Mouse (Mus musculus): ENCODE measurements at regions not wholly inside any gene's neighbourhood (a gene's known extent, or its start where the extent isn't known, plus 50 kb on each side); places are given as distances from the start of the nearest gene placed in this dataset.

DNA sequence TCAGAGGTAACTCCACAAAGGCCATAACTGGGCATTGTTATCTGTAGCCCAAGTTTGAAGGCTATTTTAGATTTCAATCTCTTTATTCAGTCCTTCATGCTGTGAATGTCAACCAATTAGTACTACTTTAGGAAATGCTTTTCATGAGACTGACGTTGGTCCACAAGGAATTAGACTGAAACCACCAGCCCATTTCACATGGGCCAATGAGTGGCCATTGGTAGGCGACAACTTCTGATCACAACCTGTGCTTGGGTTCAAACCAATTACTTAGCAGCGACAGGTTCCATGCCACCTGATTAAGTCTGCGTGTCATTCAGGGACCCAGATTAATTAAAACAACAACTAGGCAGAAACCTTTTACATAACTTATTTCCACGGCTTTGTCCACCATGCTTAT is 126.9 kb upstream of the Tenm3 start:
- no peak overlapping the region for H3K4me2 ChIP-seq
- no peaks in the 10 kb centered on the region for H3K9me3 ChIP-seq (replicated peaks)
- no peak overlapping the region for H3K4me3 ChIP-seq
- peaks cover 16% of the 10 kb centered on the region for H3K27me3 ChIP-seq
- H3K27ac ChIP-seq, result no peak overlapping the region
- H3K4me1 ChIP-seq, result peaks cover 16% of the 10 kb centered on the region
- H3K9ac ChIP-seq, result no peak overlapping the region
- 14% methylated on average over 5 of the region's 5 CpGs for WGBS
- no peaks in the 10 kb centered on the region for H3K36me3 ChIP-seq (ENCODE audit: poor library complexity, severe bottlenecking)
- ATAC-seq, result no peak

DNA sequence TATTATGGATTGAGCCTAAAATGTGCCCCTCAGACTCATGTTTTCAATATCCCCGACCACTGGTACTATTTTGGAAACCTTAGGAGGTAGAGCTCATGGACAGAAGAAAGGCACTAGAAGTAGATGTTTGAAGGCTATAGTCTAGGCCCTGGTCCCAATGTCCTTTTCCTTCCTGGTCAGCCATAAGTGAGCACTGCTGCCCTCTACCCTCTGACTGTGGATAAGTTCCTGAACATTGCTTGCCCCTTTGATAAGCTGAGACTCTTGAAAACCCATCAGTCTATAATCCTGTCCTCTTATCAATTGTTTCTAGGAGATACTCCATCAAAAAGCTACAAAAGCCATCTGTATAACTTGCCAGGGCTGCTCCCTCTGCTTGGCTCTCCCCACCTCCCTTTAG is 121.2 kb upstream of the Tenm3 start:
- WGBS, result 80% methylated on average over 1 of the region's 1 CpGs

GRCm38 (mm10) chr8:48957614-48958013 is 113.9 kb upstream of the Tenm3 start:
- H3K27ac ChIP-seq, result no peak overlapping the region
- H3K9ac ChIP-seq, result no peak overlapping the region
- H3K4me3 ChIP-seq, result no peak overlapping the region
- no peaks in the 10 kb centered on the region for H3K36me3 ChIP-seq (ENCODE audit: poor library complexity, severe bottlenecking)
- H3K4me2 ChIP-seq, result no peak overlapping the region
- H3K27me3 ChIP-seq, result no peaks in the 10 kb centered on the region
- no peaks in the 10 kb centered on the region for H3K4me1 ChIP-seq
- no peak for ATAC-seq
- no peaks in the 10 kb centered on the region for H3K9me3 ChIP-seq (replicated peaks)
- WGBS, result 93% methylated on average over 5 of the region's 5 CpGs

More for the DNA sequence above, 121.2 kb upstream of the Tenm3 start:
- Histone ChIP-seq H3K9ac (no peak overlapping the region), H3K4me3 (no peak overlapping the region), H3K27ac (no peak overlapping the region), H3K4me2 (no peak overlapping the region), H3K27me3 (peaks cover 15% of the 10 kb centered on the region; the same call in 1 of the 2 replicates), H3K36me3 (ENCODE audit: poor library complexity, severe bottlenecking) (no peaks in the 10 kb centered on the region), H3K9me3 (replicated peaks) (no peaks in the 10 kb centered on the region), H3K4me1 (peaks cover 1% of the 10 kb centered on the region; the same call in 1 of the 2 replicates)
- no peak for ATAC-seq

- Histone ChIP-seq H3K4me1 (no peaks in the 10 kb centered on the region), H3K4me2 (no peak overlapping the region), H3K27me3 (no peaks in the 10 kb centered on the region), H3K27ac (no peak overlapping the region), H3K36me3 (ENCODE audit: poor library complexity, severe bottlenecking) (no peaks in the 10 kb centered on the region), H3K4me3 (no peak overlapping the region), H3K9me3 (replicated peaks) (no peaks in the 10 kb centered on the region), H3K9ac (no peak overlapping the region)
- no peak for ATAC-seq
- 83% methylated on average over 10 of the region's 10 CpGs for WGBS
These were observed 107.7 kb upstream of the Tenm3 start for GRCm38 (mm10) chr8:48951412-48951811.

GRCm38 (mm10) chr8:48944177-48944576 is 100.4 kb upstream of the Tenm3 start:
- H3K4me3 ChIP-seq, result no peak overlapping the region
- no peak overlapping the region for H3K9ac ChIP-seq
- H3K4me2 ChIP-seq, result no peak overlapping the region
- H3K27me3 ChIP-seq, result peaks cover 3% of the 10 kb centered on the region; the same call in 1 of the 2 replicates
- H3K4me1 ChIP-seq, result peaks cover 9% of the 10 kb centered on the region
- no peaks in the 10 kb centered on the region for H3K9me3 ChIP-seq (replicated peaks)
- WGBS, result 21% methylated on average over 1 of the region's 1 CpGs
- no peaks in the 10 kb centered on the region for H3K36me3 ChIP-seq (ENCODE audit: poor library complexity, severe bottlenecking)
- no peak for ATAC-seq
- H3K27ac ChIP-seq, result no peak overlapping the region

- Histone ChIP-seq H3K27ac (no peak overlapping the region), H3K4me3 (no peak overlapping the region), H3K4me1 (no peaks in the 10 kb centered on the region), H3K36me3 (ENCODE audit: poor library complexity, severe bottlenecking) (no peaks in the 10 kb centered on the region), H3K9ac (no peak overlapping the region), H3K4me2 (no peak overlapping the region), H3K9me3 (replicated peaks) (no peaks in the 10 kb centered on the region), H3K27me3 (peaks cover 6% of the 10 kb centered on the region; the same call in 1 of the 2 replicates)
- 88% methylated on average over 3 of the region's 3 CpGs for WGBS
- ATAC-seq, result no peak
These were observed 93.4 kb upstream of the Tenm3 start for GRCm38 (mm10) chr8:48937144-48937543.

GRCm38 (mm10) chr8:48927135-48927534 is 83.4 kb upstream of the Tenm3 start:
- Histone ChIP-seq H3K9ac (no peak overlapping the region), H3K9me3 (replicated peaks) (no peaks in the 10 kb centered on the region), H3K4me2 (no peak overlapping the region), H3K27ac (no peak overlapping the region), H3K4me3 (no peak overlapping the region), H3K36me3 (ENCODE audit: poor library complexity, severe bottlenecking) (no peaks in the 10 kb centered on the region), H3K27me3 (no peaks in the 10 kb centered on the region), H3K4me1 (no peaks in the 10 kb centered on the region)
- no peak for ATAC-seq
- WGBS, result 82% methylated on average over 11 of the region's 11 CpGs

DNA sequence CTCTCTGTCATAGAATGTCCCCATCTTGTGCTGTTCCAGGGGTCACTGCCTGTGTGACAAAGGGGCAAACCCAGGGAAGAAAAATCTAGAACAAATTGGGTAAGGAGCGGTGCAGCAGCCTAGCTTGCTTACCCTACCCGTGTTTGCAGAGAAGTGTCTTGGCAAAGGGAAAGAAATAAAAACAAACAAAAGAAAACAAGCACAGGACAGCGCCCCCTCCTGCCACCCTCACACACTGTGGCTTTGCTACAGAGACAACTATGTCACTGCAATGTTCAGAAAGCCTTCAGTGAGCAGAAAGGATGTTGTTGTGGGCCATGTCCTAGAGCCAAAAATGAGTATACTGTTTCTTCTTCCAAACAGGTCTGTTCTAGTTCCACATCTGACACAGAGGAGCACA is 71.5 kb upstream of the Tenm3 start:
- no peak for ATAC-seq
- Histone ChIP-seq H3K9ac (no peak overlapping the region), H3K4me3 (no peak overlapping the region), H3K4me1 (no peaks in the 10 kb centered on the region), H3K9me3 (replicated peaks) (no peaks in the 10 kb centered on the region), H3K36me3 (ENCODE audit: poor library complexity, severe bottlenecking) (no peaks in the 10 kb centered on the region), H3K4me2 (no peak overlapping the region), H3K27me3 (no peaks in the 10 kb centered on the region), H3K27ac (no peak overlapping the region)
- 64% methylated on average over 3 of the region's 3 CpGs for WGBS

DNA sequence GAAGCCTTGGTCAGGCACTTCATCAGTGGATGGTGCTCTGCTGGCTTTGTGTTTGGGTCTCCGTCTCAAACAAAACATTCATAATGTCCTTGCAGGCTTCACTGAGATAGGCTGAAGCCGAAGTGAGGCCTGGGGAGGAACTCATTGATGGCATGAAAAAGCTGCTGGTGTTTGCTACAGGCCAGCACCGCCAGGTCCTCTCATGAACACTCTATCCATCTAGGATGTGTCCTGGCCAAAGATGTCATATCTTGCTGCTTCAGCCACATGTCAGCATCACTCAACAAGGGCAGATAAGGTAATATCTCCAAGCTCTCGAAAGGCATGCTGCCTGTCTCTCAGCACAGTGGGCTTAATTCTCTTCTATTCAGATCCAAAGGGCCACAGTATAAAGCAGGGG is 69.1 kb upstream of the Tenm3 start:
- Histone ChIP-seq H3K9ac (no peak overlapping the region), H3K4me1 (no peaks in the 10 kb centered on the region), H3K27me3 (no peaks in the 10 kb centered on the region), H3K4me2 (no peak overlapping the region), H3K4me3 (no peak overlapping the region), H3K9me3 (replicated peaks) (no peaks in the 10 kb centered on the region), H3K27ac (no peak overlapping the region), H3K36me3 (ENCODE audit: poor library complexity, severe bottlenecking) (no peaks in the 10 kb centered on the region)
- WGBS, result 82% methylated on average over 4 of the region's 4 CpGs
- no peak for ATAC-seq

GRCm38 (mm10) chr8:48901668-48902406 is 58.1 kb upstream of the Tenm3 start:
- Histone ChIP-seq H3K27me3 (no peaks in the 10 kb centered on the region), H3K36me3 (ENCODE audit: poor library complexity, severe bottlenecking) (no peaks in the 10 kb centered on the region), H3K27ac (no peak overlapping the region), H3K4me1 (no peaks in the 10 kb centered on the region), H3K9ac (no peak overlapping the region), H3K4me2 (no peak overlapping the region), H3K4me3 (no peak overlapping the region), H3K9me3 (replicated peaks) (no peaks in the 10 kb centered on the region)
- whole genome bisulfite sequencing, result 93% methylated on average over 6 of the region's 6 CpGs
- ATAC-seq, result no peak

- no peak for ATAC-seq
- WGBS, result 63% methylated on average over 2 of the region's 2 CpGs
- H3K4me1 ChIP-seq, result peaks cover 4% of the 10 kb centered on the region; the same call in 1 of the 2 replicates
- no peak overlapping the region for H3K4me2 ChIP-seq
- no peak overlapping the region for H3K9ac ChIP-seq
- no peak overlapping the region for H3K4me3 ChIP-seq
- H3K9me3 ChIP-seq (replicated peaks), result no peaks in the 10 kb centered on the region
- H3K36me3 ChIP-seq (ENCODE audit: poor library complexity, severe bottlenecking), result no peaks in the 10 kb centered on the region
- H3K27me3 ChIP-seq, result no peaks in the 10 kb centered on the region
- H3K27ac ChIP-seq, result no peak overlapping the region
These were observed 52.9 kb upstream of the Tenm3 start for GRCm38 (mm10) chr8:48896687-48897086.

GRCm38 (mm10) chr8:48896251-48896650 is 52.5 kb upstream of the Tenm3 start:
- Histone ChIP-seq H3K4me3 (no peak overlapping the region), H3K4me1 (peaks cover 4% of the 10 kb centered on the region; the same call in 1 of the 2 replicates), H3K36me3 (ENCODE audit: poor library complexity, severe bottlenecking) (no peaks in the 10 kb centered on the region), H3K9me3 (replicated peaks) (no peaks in the 10 kb centered on the region), H3K27ac (no peak overlapping the region), H3K4me2 (no peak overlapping the region), H3K9ac (no peak overlapping the region), H3K27me3 (no peaks in the 10 kb centered on the region)
- 29% methylated on average over 7 of the region's 7 CpGs for WGBS
- no peak for ATAC-seq

DNA sequence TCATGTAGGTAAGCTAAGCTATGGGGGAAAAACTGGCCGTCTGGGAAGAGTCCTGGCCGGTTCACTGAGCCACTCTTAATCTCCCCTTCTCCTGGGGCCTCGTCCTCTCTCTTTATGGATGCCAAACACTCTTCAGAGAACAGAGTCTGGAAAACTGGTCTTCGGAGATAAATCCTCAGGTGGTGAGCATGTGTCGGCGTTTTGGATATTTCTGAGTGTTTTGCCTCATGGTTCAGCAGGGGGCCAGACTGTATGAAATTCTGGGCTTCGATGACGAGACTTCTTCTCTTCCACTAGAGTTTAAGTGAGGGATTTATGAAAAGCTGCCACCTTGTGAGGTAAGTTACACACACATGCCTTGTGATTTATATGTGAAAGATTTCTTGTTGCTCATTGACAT is 51.8 kb upstream of the Tenm3 start:
- no peak for ATAC-seq
- WGBS, result 49% methylated on average over 8 of the region's 8 CpGs

More for the DNA sequence above, 51.8 kb upstream of the Tenm3 start:
- no peak overlapping the region for H3K4me2 ChIP-seq
- no peak overlapping the region for H3K9ac ChIP-seq
- H3K27ac ChIP-seq, result no peak overlapping the region
- H3K9me3 ChIP-seq (replicated peaks), result no peaks in the 10 kb centered on the region
- no peaks in the 10 kb centered on the region for H3K27me3 ChIP-seq
- H3K36me3 ChIP-seq (ENCODE audit: poor library complexity, severe bottlenecking), result no peaks in the 10 kb centered on the region
- H3K4me1 ChIP-seq, result peaks cover 4% of the 10 kb centered on the region; the same call in 1 of the 2 replicates
- H3K4me3 ChIP-seq, result no peak overlapping the region

Measured in forebrain, embryonic 13.5 days (tissue).